Mouse (Mus musculus): ENCODE results near the gene Asprv1. TPM values are rescaled to one million over a fixed set of nuclear protein-coding genes. Genes with fewer than 3 reads are reported as not detected.

The Asprv1 gene
- total RNA-seq, 2 experiments from 2014 or later = 1.8 to 2.5 TPM

DNA sequence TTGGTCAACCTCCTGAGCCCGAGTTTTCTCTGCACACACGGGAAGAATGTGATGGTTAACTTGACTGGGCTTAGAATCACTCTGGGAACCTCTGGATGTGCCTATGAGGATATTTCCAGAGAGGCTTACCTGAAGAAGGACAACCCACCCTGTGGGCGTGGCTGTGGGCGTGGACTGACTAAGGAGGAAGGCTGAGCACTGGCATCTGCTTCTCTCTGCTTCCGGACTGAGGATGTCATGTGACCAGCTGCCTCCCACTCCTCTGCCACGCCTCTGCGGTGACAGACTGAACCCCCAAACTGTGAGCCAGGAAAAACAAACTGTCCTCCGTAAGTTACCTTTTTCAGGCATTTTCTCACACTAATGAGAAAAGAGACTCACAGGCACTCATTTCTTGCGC, 33.3 kb upstream of the Asprv1 start:
- intact Hi-C loops (cut with DNase I) = loop anchor here (5.0 kb wide), 1 partner anchor 37 kb away; no protein-coding TSS in a partner anchor
- no peak for TF ChIP-seq CTCF (IDR thresholded peaks at IDR 0.05)
- Histone ChIP-seq H3K4me3 (no peak overlapping the region), H3K27ac (no peak overlapping the region)
- DNase-seq (ENCODE audit: extremely low spot score in 1 of 2, low spot score in 2 of 2) = no peak

DNA sequence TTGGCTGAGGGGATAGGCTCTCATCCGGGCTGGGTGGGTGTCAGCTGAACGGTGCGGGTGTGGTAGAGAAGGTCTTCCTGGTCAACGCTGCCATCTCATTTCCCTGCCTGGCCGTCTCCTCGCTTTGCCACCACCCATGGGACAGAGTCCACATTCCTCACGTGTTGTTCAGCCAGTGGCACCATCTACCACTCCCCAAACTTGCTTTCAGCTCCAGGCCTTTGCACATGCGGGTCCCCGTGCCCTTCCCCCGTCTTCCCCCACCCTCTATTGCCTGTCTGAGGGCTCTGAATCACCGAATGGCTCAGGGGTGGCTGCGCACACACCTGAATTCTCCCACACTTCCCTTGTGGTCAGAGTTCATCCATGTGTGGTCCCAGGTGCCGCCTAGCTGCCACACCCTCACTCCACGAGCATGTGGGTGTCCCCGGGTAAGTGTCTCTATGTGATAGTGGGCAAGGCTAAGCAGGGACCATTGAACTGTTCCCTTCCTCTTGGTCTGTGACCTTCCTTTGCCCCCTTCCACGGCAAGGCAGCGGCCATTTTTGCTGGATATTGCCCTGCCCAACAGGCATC, 32.0 kb upstream of the Asprv1 start:
- TF ChIP-seq CTCF (IDR thresholded peaks at IDR 0.05) = no peak
- intact Hi-C loops (cut with DNase I) = no loop called here
- H3K4me3 ChIP-seq = no peak overlapping the region
- H3K27ac ChIP-seq = no peak overlapping the region
- DNase-seq (ENCODE audit: extremely low spot score in 1 of 2, low spot score in 2 of 2) = no peak

DNA sequence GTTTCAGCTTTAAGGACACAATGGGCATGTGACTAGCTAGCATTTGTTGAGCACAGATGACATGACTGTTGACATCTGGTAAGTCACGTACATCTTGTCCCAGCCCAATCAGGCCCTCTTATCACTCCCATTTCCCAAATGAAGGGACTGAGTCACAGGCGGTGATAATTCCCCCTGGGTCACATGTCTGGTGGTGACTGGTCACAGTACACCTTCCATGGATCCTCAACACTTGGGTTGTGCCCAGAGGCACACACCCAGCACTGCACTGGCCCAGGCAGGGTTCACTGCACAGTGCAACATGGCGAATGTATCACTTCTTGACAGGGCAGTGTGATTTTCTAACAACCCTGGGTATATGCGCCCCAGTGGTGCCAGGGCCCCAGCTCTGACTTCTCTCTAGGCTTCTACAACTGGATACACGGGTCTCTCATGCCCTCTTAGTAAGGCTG, 29.2 kb upstream of the Asprv1 start:
- DNase-seq (ENCODE audit: extremely low spot score in 1 of 2, low spot score in 2 of 2) = no peak
- no peak for TF ChIP-seq CTCF (IDR thresholded peaks at IDR 0.05)
- no peak overlapping the region for H3K27ac ChIP-seq
- H3K4me3 ChIP-seq = no peak overlapping the region
- intact Hi-C loops (cut with DNase I) = loop anchor here (1.0 kb wide), 1 partner anchor 40 kb away; no protein-coding TSS in a partner anchor

- intact Hi-C loops (cut with DNase I) = loop anchor here (1.0 kb wide), 1 partner anchor 39 kb away; no protein-coding TSS in a partner anchor
- Histone ChIP-seq H3K27ac (no peak overlapping the region), H3K4me3 (no peak overlapping the region)
- peak; percentile 75 to 86 for DNase-seq (ENCODE audit: extremely low spot score in 1 of 2, low spot score in 2 of 2)
- TF ChIP-seq CTCF (IDR thresholded peaks at IDR 0.05) = peak; percentile 99
Observed at GRCm38 (mm10) chr6:86599197-86599596, 28.8 kb upstream of the Asprv1 start.

GRCm38 (mm10) chr6:86599951-86600414, 28.0 kb upstream of the Asprv1 start:
- intact Hi-C loops (cut with DNase I) = loop anchor here (1.0 kb wide), 1 partner anchor 38 kb away; no protein-coding TSS in a partner anchor
- DNase-seq (ENCODE audit: extremely low spot score in 1 of 2, low spot score in 2 of 2) = no peak
- H3K27ac ChIP-seq = no peak overlapping the region
- TF ChIP-seq CTCF (IDR thresholded peaks at IDR 0.05) = no peak
- H3K4me3 ChIP-seq = no peak overlapping the region

DNA sequence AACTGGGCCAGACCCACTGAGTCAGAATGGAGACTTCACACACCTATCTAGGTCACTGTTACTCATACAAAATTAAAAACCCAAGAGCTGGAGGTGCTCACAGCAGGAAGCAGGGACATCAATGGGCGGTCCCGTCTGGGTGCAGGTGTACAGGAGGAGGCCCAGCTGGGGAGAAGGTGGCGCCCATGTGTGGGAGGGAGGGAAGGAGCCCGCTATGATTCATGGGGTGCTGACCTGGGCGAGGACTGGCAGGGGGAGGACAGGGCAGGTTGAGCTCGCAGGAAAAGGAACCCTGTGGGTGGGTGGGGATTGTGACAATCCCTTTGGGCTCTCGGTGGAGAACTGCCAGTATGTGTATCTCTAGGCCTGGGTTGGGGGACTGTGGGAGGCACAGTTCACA, 22.7 kb upstream of the Asprv1 start:
- DNase-seq (ENCODE audit: extremely low spot score in 1 of 2, low spot score in 2 of 2) = no peak
- no peak overlapping the region for H3K27ac ChIP-seq
- H3K4me3 ChIP-seq = no peak overlapping the region
- TF ChIP-seq CTCF (IDR thresholded peaks at IDR 0.05) = no peak
- intact Hi-C loops (cut with DNase I) = no loop called here

DNA sequence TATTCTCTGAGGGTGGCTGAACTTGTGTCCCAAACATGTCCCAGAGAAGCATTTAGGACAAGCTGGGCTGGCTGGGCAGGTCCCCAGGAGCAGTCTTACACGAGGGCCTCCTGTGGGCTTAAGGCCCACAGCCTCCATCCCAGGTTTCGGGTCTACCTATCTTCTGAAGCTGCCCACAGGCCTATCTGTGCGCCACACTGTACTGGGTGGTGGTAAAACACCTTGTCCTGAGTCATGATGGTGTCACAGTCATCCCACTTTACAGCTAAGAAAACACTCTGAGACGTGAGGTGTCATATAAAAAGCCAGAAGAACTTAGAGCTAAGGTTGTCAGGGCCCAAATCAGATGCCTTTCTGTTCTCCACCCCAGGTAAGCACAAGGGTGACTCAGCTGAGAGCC, 21.7 kb upstream of the Asprv1 start:
- no peak for DNase-seq (ENCODE audit: extremely low spot score in 1 of 2, low spot score in 2 of 2)
- no peak for TF ChIP-seq CTCF (IDR thresholded peaks at IDR 0.05)
- intact Hi-C loops (cut with DNase I) = no loop called here
- Histone ChIP-seq H3K4me3 (no peak overlapping the region), H3K27ac (no peak overlapping the region)

DNA sequence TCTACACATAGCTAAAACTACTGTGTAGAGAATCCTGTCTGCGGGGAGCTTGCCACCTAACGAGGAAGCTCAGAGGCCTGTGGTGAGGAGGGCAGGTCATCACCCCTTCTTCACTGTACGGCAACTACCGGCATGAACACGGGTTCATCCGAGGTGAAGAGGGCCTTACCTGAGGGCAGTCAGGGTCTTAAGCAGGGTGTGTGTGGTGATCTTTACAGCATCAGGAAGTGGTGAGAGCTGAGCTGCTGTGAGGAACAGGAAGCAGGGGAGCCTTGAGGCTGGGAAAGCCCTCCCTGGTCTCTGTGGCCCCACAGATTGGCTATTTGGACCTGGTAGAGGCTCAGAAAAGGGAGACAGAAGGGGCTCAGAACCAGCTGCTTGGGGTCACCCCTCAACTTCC, 20.5 kb upstream of the Asprv1 start:
- Histone ChIP-seq H3K4me3 (no peak overlapping the region), H3K27ac (no peak overlapping the region)
- TF ChIP-seq CTCF (IDR thresholded peaks at IDR 0.05) = no peak
- intact Hi-C loops (cut with DNase I) = no loop called here
- no peak for DNase-seq (ENCODE audit: extremely low spot score in 1 of 2, low spot score in 2 of 2)

DNA sequence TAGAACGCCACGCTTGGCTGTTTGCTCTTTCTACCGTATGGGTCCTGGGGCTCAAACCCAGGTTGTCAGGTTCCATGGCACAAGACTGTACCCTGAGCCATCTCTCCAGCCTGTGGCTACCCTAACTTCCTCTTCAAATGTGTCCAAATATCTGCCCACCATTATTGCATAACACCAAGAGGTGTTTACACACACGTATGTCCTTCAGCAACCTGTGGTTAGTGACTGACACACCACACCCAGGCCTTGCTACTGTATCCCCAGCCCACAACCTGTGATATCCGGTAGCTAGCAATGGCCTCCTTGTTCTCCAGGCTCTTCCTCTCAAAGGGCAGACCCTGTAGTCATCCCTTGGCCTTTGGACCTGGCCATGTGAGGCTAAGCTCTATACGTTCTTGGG, 18.7 kb upstream of the Asprv1 start:
- no peak overlapping the region for H3K4me3 ChIP-seq
- no peak for TF ChIP-seq CTCF (IDR thresholded peaks at IDR 0.05)
- DNase-seq (ENCODE audit: extremely low spot score in 1 of 2, low spot score in 2 of 2) = no peak
- no peak overlapping the region for H3K27ac ChIP-seq
- intact Hi-C loops (cut with DNase I) = no loop called here

DNA sequence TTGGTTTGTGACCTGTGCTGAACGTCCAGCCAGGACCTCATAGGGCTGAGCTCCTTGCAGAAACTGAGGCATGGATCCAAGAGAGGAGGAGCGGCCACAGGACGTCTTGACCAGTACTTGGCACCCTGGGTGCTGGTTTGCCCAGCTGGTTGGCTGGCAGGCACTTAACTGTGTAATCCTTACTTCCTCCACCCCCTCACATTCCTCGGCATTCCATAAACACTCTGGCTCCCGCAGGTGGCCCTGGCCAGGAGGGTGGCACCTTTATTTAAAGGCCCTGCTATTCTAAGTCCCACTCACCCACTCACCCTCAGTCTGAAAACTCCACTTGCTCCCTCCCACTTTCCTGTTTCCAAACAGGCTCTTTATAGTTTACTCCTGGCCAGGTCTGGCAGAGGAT, 17.2 kb upstream of the Asprv1 start:
- no peak for TF ChIP-seq CTCF (IDR thresholded peaks at IDR 0.05)
- no peak for DNase-seq (ENCODE audit: extremely low spot score in 1 of 2, low spot score in 2 of 2)
- intact Hi-C loops (cut with DNase I) = no loop called here
- Histone ChIP-seq H3K27ac (no peak overlapping the region), H3K4me3 (no peak overlapping the region)

DNA sequence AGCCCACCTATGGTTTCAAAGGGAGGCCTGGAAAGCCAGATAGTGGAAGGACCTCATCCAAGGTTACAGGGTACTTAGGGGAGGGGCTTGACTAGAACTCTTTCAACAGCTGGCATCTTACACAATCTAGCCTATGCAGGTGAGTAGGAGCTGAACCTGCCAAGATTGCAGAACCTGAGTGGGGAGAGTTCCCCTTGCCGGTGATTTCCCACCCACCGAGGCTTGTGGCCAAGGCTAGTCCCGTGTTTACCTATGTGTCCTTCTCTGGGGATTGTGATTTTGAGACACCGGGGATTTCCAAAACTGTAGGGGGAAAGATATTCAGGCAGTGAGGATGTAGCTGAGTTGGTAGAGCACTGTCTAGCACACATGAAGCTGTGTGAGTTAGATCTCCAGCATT, 12.7 kb upstream of the Asprv1 start:
- intact Hi-C loops (cut with DNase I) = no loop called here
- Histone ChIP-seq H3K27ac (no peak overlapping the region), H3K4me3 (no peak overlapping the region)
- no peak for TF ChIP-seq CTCF (IDR thresholded peaks at IDR 0.05)
- no peak for DNase-seq (ENCODE audit: extremely low spot score in 1 of 2, low spot score in 2 of 2)

GRCm38 (mm10) chr6:86623201-86623600, 4.8 kb upstream of the Asprv1 start:
- TF ChIP-seq CTCF (IDR thresholded peaks at IDR 0.05) = no peak
- DNase-seq (ENCODE audit: extremely low spot score in 1 of 2, low spot score in 2 of 2) = no peak
- intact Hi-C loops (cut with DNase I) = no loop called here
- Histone ChIP-seq H3K27ac (no peak overlapping the region), H3K4me3 (no peak overlapping the region)

Data from left cerebral cortex, adult 2 months (tissue).